Mouse (Mus musculus) MEL (cell line): ENCODE measurements around the gene Pde3a. TPM values are rescaled to one million over a fixed set of nuclear protein-coding genes. Genes with fewer than 3 reads are reported as not detected.

Experiments used
- DNase-seq: peaks from one replicate; pipeline ENCODE4 v3.0.0; 2011; ENCODE audit warnings: low read depth, low spot score
- H3K27ac ChIP-seq: 2 replicates; pipeline ENCODE4 v1.5.1; 2012; ENCODE audit warnings: low read depth, mild to moderate bottlenecking, control low read depth, low read length, moderate library complexity; ENCODE audit not compliant: control insufficient read depth
- H3K27me3 ChIP-seq, 2 experiments: fragments of 150-350 bp in 1 of 2; sonication (generic) in 1 of 2; 2 replicates each; pipeline ENCODE4 v1.6.1; 2012; ENCODE audit warnings: low read length in 2 of 2, mild to moderate bottlenecking in 2 of 2, improper control_type of control experiment in 1 of 2, moderate library complexity in 1 of 2; ENCODE audit not compliant: insufficient read depth in 2 of 2, control insufficient read depth in 1 of 2
- H3K36me3 ChIP-seq, 2 experiments: 2 replicates each; pipeline ENCODE4 v1.6.1; 2012 to 2014; ENCODE audit warnings: low read length in 2 of 2, improper control_type of control experiment in 1 of 2, inconsistent platforms in 1 of 2, mild to moderate bottlenecking in 1 of 2; ENCODE audit not compliant: insufficient read depth in 2 of 2, control insufficient read depth in 1 of 2
- H3K4me1 ChIP-seq, 2 experiments: fragments of 150-350 bp in 1 of 2; sonication (generic) in 1 of 2; 2 replicates each; pipeline ENCODE4 v1.6.1; 2012; ENCODE audit warnings: low read length in 2 of 2, improper control_type of control experiment in 1 of 2, mild to moderate bottlenecking in 1 of 2; ENCODE audit not compliant: insufficient read depth in 2 of 2, control insufficient read depth in 1 of 2
- H3K4me3 ChIP-seq, 2 experiments: fragments of 150-350 bp in 1 of 2; sonication (generic) in 1 of 2; 2 replicates each; pipeline ENCODE4 v1.5.1; 2012; ENCODE audit warnings: low read depth in 2 of 2, low read length in 2 of 2, mild to moderate bottlenecking in 2 of 2, moderate library complexity in 2 of 2, control low read depth in 1 of 2, improper control_type of control experiment in 1 of 2; ENCODE audit not compliant: control insufficient read depth in 1 of 2, insufficient read depth in 1 of 2
- H3K79me2 ChIP-seq: 2 replicates; pipeline ENCODE4 v1.6.1; 2012; ENCODE audit warnings: mild to moderate bottlenecking, low read length, moderate library complexity; ENCODE audit not compliant: control insufficient read depth, poor library complexity, insufficient read depth
- H3K9ac ChIP-seq: 2 replicates; pipeline ENCODE4 v1.6.1; 2012; ENCODE audit warnings: low read depth, mild to moderate bottlenecking, control low read depth, low read length, moderate library complexity; ENCODE audit not compliant: control insufficient read depth, poor library complexity, severe bottlenecking
- H3K9me3 ChIP-seq: fragments of 150-350 bp; sonication (generic); replicated peaks from 2 replicates; pipeline ENCODE4 v1.6.1; 2012; ENCODE audit warnings: mild to moderate bottlenecking, low read length, improper control_type of control experiment, moderate library complexity; ENCODE audit not compliant: insufficient read depth
- CHD2 ChIP-seq: IDR thresholded peaks from 2 replicates; pipeline ENCODE4 v1.6.1; 2011; ENCODE audit warnings: low read length, improper control_type of control experiment
- CTCF ChIP-seq, 3 experiments: IDR thresholded peaks in 2 of 3; conservative IDR thresholded peaks in 1 of 3; 2 replicates each; pipeline ENCODE4 v1.5.1; 2011 to 2012; ENCODE audit warnings: low read length in 3 of 3, low read depth in 2 of 3, mild to moderate bottlenecking in 2 of 3, improper control_type of control experiment in 1 of 3, inconsistent platforms in 1 of 3, mixed read lengths in 1 of 3, moderate library complexity in 1 of 3; ENCODE audit not compliant: control insufficient read depth in 1 of 3, insufficient read depth in 1 of 3, poor library complexity in 1 of 3, severe bottlenecking in 1 of 3
- E2F4 ChIP-seq: IDR thresholded peaks from 2 replicates; pipeline ENCODE4 v1.6.1; 2011; ENCODE audit warnings: low read depth, low read length, improper control_type of control experiment, borderline replicate concordance
- ELF1 ChIP-seq: IDR thresholded peaks from 2 replicates; pipeline ENCODE4 v1.6.1; 2014; ENCODE audit warnings: low read depth, mild to moderate bottlenecking, inconsistent platforms, low read length, improper control_type of control experiment, moderate library complexity
- GATA1 ChIP-seq: IDR thresholded peaks from 2 replicates; pipeline ENCODE4 v1.6.1; 2011; ENCODE audit warnings: low read depth, low read length, improper control_type of control experiment
- HCFC1 ChIP-seq: IDR thresholded peaks from 2 replicates; pipeline ENCODE4 v1.6.1; 2012; ENCODE audit warnings: low read depth, mild to moderate bottlenecking, inconsistent platforms, low read length, improper control_type of control experiment, moderate library complexity
- JUND ChIP-seq: IDR thresholded peaks from 2 replicates; pipeline ENCODE4 v1.6.1; 2011; ENCODE audit warnings: low read depth, mild to moderate bottlenecking, improper control_type of control experiment, low read length
- MAFK ChIP-seq: IDR thresholded peaks from 2 replicates; pipeline ENCODE4 v1.6.1; 2011; ENCODE audit warnings: low read depth, mild to moderate bottlenecking, low read length, improper control_type of control experiment, borderline replicate concordance
- MAX ChIP-seq: IDR thresholded peaks from 2 replicates; pipeline ENCODE4 v1.6.1; 2011; ENCODE audit warnings: low read length, improper control_type of control experiment
- MAZ ChIP-seq: IDR thresholded peaks from 2 replicates; pipeline ENCODE4 v1.6.1; 2012; ENCODE audit warnings: low read depth, mild to moderate bottlenecking, inconsistent platforms, low read length, improper control_type of control experiment
- MYB ChIP-seq: IDR thresholded peaks from 2 replicates; pipeline ENCODE4 v1.6.1; 2011; ENCODE audit warnings: mild to moderate bottlenecking, low read depth, low read length, improper control_type of control experiment
- NELFE ChIP-seq: IDR thresholded peaks from 2 replicates; pipeline ENCODE4 v1.6.1; 2011; ENCODE audit warnings: low read depth, low read length, improper control_type of control experiment
- POLR2AphosphoS2 ChIP-seq: IDR thresholded peaks from 2 replicates; pipeline ENCODE4 v1.6.1; 2011; ENCODE audit warnings: low read length, improper control_type of control experiment
- RAD21 ChIP-seq: IDR thresholded peaks from 2 replicates; pipeline ENCODE4 v1.6.1; 2011; ENCODE audit warnings: mild to moderate bottlenecking, low read depth, low read length, improper control_type of control experiment
- SIN3A ChIP-seq: IDR thresholded peaks from 2 replicates; pipeline ENCODE4 v1.6.1; 2012; ENCODE audit warnings: low read length, improper control_type of control experiment, inconsistent platforms
- SMC3 ChIP-seq: IDR thresholded peaks from 2 replicates; pipeline ENCODE4 v1.6.1; 2011; ENCODE audit warnings: low read depth, low read length, improper control_type of control experiment
- UBTF ChIP-seq: IDR thresholded peaks from 2 replicates; pipeline ENCODE4 v1.6.1; 2012; ENCODE audit warnings: low read depth, mild to moderate bottlenecking, inconsistent platforms, low read length, improper control_type of control experiment, moderate library complexity, borderline replicate concordance; ENCODE audit not compliant: insufficient read depth
- USF1 ChIP-seq: IDR thresholded peaks from 2 replicates; pipeline ENCODE4 v1.6.1; 2014; ENCODE audit warnings: low read depth, mild to moderate bottlenecking, inconsistent platforms, low read length, improper control_type of control experiment, moderate library complexity
- ZC3H11A ChIP-seq: IDR thresholded peaks from 2 replicates; pipeline ENCODE4 v1.6.1; 2012; ENCODE audit warnings: low read depth, mild to moderate bottlenecking, inconsistent platforms, low read length, improper control_type of control experiment
- ZKSCAN1 ChIP-seq: IDR thresholded peaks from 2 replicates; pipeline ENCODE4 v1.6.1; 2012; ENCODE audit warnings: low read depth, mild to moderate bottlenecking, inconsistent platforms, low read length, improper control_type of control experiment, moderate library complexity
- ZMIZ1 ChIP-seq: IDR thresholded peaks from 2 replicates; pipeline ENCODE4 v1.6.1; 2012; ENCODE audit warnings: low read depth, mild to moderate bottlenecking, inconsistent platforms, low read length, improper control_type of control experiment, moderate library complexity
- polyA plus RNA-seq, 2 experiments: library from polyadenylated mRNA; stranded (reverse) in 1 of 2; unstranded in 1 of 2; fragments of >175 nt in 1 of 2; fragments of >200 nt in 1 of 2; gene quantifications; 2 replicates each; pipeline versions ENCODE4 v1.2.1 to v1.2.4; 2012; ENCODE audit warnings: low replicate concordance in 2 of 2, low read depth in 1 of 2; ENCODE audit not compliant: insufficient read length in 2 of 2, insufficient read depth in 1 of 2, missing spikeins in 1 of 2
- total RNA-seq: library from RNA; depleted of rRNA; stranded (reverse); fragments of 300-350 nt; gene quantifications from 2 replicates; pipeline ENCODE4 v1.2.3, GENCODE M21; 2012

Gene Pde3a
- total and polyA plus RNA-seq, 3 experiments: not detected

GRCm38 (mm10) chr6:141328071-141328470 lies 79.0 kb downstream of the Pde3a start:
- Histone ChIP-seq H3K79me2 (no peaks in the 10 kb centered on the region), H3K27ac (no peak overlapping the region), H3K9me3 (no peaks in the 10 kb centered on the region), H3K4me3 (no peak overlapping the region), H3K9ac (no peak overlapping the region), H3K27me3 (no peaks in the 10 kb centered on the region), H3K4me1 (no peaks in the 10 kb centered on the region), H3K36me3 (no peaks in the 10 kb centered on the region)
- DNase-seq: no peak
- TF ChIP-seq E2F4 (no peak), SMC3 (no peak), GATA1 (no peak), SIN3A (no peak), USF1 (no peak), MAX (no peak), CHD2 (no peak), MYB (no peak), UBTF (no peak), POLR2AphosphoS2 (no peak), RAD21 (no peak), MAFK (no peak), MAZ (no peak), ZC3H11A (no peak), ZMIZ1 (no peak), HCFC1 (no peak), NELFE (no peak), ELF1 (no peak)

- Histone ChIP-seq H3K9me3 (no peaks in the 10 kb centered on the region), H3K4me3 (no peak overlapping the region), H3K9ac (no peak overlapping the region), H3K79me2 (no peaks in the 10 kb centered on the region), H3K27ac (no peak overlapping the region), H3K27me3 (no peaks in the 10 kb centered on the region), H3K36me3 (no peaks in the 10 kb centered on the region), H3K4me1 (no peaks in the 10 kb centered on the region)
- no peak for TF ChIP-seq ELF1
- no peak for TF ChIP-seq ZKSCAN1
- no peak for TF ChIP-seq JUND
- peak in 1 of 3 experiments; percentile 28; a peak in 3 of 6 replicates for TF ChIP-seq CTCF (IDR thresholded peaks at IDR 0.05 in 2 of 3, conservative IDR thresholded peaks at IDR 0.05 in 1 of 3; ENCODE audit: control insufficient read depth in 1 of 3, insufficient read depth in 1 of 3, low read depth in 2 of 3, low read length in 3 of 3, poor library complexity in 1 of 3, severe bottlenecking in 1 of 3)
- peak; percentile 3 for DNase-seq
These were observed 82.4 kb downstream of the Pde3a start for GRCm38 (mm10) chr6:141331464-141331863.
